Mouse (Mus musculus): ENCODE data around the gene Zfp990.
"Not testable (repeated sequence)": the region's sequence is repeated elsewhere in the genome, so short reads cannot be mapped to it uniquely, and the experiment has no call there.

Gene Zfp990

DNA sequence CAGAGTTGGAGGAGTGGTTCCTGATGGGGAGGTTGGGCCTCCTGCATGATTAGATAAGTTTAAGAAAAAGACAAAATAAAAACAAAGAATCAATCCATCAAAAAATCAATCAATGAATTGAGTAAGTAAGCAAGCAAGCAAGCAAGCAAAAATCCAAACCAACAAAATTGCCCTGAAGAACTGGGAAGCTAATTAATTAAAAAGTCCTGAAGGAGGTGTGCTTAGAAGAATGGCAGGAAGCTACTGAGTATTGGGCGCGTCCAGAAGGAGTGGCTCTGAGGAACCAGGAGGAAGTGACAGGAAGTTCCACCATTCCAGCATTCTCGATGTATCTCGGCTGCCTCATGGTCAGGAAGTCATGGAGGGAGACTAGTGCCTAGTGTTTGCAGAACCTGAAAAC, at the start of gene Zfp990:
Gene Zfp990, plus strand, starts transcription at position 301 of the 400 bp plus-strand sequence.
- not testable (repeated sequence) for DNase-seq (ENCODE audit: low read depth, low spot score)

DNA sequence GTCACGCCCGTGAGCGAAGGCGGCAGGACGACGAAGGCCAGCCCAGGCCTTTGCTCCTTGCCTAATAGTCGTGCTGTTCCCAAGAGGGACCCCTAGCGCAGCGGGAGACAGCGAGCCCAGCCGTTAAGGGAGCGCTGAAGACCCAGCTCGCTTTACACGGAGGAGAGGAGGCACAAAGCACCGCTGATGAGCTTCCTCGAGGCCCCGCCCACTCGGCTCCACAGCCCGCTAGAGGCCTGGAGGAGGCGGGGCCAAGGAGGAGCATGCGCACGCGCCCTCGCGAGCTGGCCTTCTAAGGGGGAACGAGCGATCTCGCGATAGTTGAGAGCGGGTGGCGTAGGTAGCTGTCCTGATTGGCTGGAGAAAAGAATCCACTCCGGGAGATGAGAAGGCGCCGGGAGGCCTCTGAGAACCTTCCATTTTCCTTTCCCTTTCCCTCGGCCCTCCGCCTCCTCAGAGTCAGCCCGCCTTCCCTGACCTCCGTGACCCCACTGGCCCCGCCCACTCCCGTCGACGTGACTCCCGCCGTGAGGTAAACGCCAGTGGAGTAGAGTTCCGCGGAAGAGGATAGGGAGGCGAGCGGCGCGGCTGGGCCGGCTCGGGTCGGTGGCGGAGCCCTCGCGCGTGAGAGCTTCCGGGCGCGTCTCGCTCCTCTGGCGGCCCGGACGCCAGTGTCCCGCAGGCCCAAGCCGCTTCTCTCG, 46.9 kb upstream of the Zfp990 start:
- DNase-seq (ENCODE audit: low read depth, low spot score), result peak; percentile 30

DNA sequence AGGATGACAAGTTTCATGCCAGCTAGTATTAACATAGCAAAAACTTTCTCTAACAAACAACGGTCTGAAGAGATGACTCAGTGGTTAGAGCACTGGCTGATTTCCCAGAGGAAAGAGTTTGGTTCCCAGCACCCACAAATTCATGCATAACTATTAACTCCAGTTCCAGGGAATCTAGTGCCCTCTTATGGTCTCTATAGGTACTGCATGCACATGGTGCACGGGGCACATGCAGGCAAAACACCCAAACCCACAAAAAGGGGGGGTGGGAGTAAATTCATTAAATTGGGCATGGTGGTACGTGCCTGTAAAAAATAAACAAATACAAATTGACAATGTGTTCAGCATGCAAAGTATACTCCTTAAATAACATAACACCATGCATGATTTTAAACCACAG, 32.4 kb upstream of the Zfp990 start:
- no peak for DNase-seq (ENCODE audit: low read depth, low spot score)

DNA sequence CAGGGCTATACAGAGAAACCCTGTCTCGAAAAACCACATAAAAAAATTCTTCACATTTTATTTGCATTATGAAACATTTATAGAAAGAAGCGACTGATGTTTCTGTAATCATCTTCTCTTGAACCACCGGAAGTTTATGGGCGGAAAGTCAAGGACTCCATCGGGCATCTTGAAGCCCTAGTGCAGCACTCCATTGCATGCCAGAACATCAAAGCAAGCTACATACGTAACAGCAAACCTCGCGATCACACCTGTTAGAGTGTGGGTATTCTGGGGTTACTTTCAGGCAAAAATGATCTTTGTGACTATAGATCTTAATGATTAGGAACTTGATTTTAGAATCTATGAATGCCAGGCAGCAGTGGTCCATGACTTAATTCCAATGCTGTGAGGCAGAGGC, 29.9 kb upstream of the Zfp990 start:
- DNase-seq (ENCODE audit: low read depth, low spot score), result not testable (repeated sequence)

DNA sequence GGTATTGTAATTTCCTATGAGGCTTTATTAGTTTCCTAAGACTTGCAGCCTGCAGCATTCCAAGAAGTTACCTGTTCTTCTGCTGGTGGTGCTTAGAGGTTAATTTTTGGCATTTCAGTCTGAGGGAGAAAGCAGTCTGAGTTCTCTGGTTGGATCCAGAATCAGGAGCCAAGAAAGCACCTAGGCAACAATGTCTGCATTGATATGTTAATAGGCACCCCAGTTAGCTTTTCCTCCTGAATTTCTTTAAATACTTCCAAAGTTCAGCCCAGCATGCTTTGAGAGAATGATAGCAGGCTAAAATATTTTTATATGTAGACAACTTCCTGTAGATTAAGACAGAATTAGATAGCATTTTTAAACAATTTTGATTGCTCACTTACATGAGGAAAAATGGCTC, 21.2 kb upstream of the Zfp990 start:
- no peak for DNase-seq (ENCODE audit: low read depth, low spot score)

DNA sequence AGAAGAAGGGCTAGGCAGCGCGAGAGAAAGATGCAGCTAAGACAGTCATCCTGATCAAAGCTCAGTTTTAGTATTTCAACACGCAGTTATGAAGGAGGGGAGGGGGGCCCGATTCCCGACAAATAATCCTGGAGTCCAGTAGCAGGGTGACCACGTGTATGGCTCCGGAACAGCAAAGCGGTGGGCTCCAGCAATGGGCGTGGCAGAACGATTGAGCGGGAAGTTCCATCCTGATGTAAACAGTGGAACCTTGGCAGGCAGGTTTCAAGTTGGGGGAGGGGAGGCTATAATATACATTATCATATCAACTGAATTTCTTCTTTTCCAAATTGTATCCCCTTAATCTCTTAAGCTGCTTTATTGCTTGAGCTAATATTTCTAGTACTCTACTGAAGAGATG, 18.4 kb upstream of the Zfp990 start:
- DNase-seq (ENCODE audit: low read depth, low spot score), result no peak

DNA sequence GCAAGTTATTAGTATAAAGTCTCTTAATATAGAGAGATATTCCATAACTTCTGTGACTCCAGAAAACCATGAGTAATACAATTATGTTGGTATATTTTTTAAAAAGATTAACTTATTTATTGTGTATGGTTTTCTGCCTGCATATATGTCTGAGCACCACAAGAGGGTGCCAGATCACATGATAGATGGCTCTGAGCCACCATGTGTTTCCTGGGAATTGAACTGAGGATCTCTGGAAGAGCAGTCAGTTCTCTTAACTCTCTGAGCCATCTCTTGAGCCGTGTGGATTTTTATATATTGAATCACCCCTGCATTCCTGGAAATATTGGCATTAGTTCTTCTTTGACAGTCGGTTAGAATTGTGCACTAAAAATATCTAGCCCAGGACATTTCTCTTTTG, 17.2 kb upstream of the Zfp990 start:
- DNase-seq (ENCODE audit: low read depth, low spot score), result not testable (repeated sequence)

DNA sequence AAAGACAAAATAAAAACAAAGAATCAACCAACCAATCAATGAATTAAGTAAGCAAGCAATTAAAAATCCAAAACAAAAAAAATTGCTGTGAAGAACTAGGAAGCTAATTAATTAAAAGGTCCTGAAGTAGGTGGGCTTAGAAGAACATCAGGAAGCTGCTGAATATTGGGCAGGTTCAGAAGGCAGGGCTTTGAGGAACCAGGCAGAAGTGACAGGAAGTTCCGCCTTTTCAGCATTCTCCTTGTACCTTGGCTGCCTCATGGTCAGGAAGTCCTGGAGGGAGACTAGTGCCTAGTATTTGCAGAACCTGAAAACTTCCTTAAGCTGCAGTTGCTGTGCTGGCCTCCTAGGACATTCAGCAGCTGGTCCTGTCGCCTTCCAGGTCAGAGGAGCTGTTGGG, 4.1 kb downstream of the Zfp990 start:
- DNase-seq (ENCODE audit: low read depth, low spot score), result not testable (repeated sequence)

DNA sequence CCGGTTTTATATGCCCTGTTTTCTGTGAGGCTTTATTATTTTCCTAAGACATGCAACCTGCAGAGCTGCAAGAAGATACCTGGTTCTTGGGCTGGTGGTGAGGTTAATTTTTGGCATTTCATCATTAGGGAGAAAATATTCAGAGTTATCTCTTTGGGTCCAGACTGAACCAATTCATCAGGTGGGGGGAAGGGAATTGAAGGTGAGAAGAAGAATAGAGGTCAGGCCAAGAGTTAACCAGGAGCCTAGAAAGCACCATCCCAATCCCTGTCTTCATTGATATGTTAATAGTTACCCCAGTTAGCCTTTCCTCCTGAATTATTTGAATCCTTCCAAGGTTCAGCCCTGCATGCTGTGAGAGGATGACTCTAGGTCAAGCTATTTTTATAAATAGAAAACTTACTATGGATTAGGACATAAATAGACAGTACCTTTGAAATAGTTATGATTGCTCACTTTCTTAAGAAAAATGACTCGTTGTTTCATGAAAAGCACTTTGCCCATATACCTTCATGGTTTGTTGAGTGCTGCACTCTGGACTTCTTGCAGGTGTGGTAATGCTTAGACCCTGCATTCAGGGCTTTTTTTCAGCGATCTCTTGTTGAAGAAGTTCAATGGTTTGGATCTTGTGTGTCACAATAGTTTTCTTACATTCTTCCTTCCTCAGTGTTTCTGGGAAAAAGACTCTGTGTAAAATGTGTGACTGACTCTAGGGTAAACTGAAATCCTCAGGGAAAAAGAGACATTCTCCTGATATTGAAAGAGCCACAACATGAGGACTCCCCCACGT, 5.4 kb downstream of the Zfp990 start:
- DNase-seq (ENCODE audit: low read depth, low spot score), result not testable (repeated sequence)

DNA sequence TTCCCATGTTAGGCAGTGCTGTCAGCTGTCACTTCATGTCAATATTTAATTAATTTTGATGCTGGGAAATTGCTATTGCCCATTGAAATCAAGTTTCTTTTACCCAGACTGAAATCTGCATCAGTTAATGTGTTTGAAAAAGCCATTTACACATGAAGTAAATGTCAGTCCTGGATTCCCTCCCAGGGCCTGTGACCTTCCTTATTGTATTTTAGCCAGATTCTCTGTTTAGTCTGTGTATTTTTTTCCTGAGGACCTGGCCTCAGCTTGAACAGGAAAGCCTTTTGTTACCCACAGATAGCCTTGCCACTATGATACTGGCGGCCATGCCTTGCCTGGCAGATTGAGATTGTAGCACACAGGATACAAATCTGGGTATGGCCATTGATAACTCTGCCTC, 6.8 kb downstream of the Zfp990 start:
- not testable (repeated sequence) for DNase-seq (ENCODE audit: low read depth, low spot score)

DNA sequence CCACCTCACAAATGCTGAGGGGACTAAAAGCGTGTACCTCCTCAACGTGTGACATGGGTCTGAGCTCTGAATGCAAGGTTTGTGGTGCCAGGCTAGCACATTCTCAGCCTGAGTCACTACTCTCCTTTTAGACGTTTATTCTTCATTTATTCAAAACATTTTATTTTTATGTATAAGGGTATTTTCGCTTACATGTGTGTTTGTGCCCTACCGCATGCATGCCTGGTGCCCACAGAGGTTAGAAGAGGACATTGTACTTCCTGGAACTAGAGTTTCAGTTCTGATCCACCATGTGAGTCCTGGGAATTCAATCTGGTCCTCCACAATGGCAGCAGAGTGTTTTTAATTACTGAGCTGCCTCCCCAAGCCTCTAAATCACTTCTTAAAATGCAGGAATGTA, 33.3 kb downstream of the Zfp990 start:
- DNase-seq (ENCODE audit: low read depth, low spot score), result not testable (repeated sequence)

DNA sequence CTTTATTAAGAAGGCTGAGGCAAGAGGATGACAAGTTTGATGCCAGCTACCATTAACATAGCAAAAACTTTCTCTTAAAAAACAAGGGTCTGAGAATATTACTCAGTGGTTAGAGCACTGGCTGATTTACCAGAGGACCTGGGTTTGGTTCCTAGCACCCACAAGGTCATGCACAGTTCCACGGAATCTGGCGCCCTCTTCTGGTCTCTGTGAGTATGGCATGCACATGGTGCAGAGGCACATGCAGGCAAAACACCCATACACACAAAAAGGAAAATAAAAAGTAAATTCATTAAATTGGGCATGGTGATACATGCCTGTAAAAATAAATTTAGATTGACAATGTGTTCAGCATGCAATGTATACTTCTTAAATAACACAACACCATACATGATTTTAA, 34.5 kb downstream of the Zfp990 start:
- not testable (repeated sequence) for DNase-seq (ENCODE audit: low read depth, low spot score)

DNA sequence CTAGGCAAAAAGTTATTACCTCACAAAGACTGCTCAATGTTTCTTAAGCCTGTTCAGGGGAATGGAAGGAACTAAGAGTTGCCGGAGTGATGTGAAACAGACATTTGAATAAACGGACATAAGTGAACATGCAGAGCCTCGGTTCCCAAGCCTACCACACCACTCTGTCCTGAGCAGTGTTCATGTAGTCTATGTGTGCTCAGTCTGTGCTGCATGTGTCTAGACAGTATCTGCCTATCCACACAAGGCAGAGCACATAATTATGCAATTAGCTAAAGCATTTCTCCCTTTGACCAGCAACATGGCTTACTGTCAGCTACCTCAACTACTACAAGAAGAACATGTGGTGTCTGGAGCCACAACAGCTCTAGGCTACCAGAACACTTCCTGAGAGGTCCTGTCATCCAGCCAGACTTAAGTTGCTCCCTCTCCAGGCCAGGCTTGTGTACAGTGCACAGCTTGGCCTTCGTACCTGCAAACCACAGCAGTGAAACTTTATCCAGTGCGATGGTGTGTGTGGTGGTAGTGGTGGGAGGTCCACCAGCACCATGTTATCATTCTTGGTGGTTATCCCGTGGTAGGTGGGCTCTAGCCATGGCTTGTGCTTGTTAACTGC, 35.3 kb downstream of the Zfp990 start:
- DNase-seq (ENCODE audit: low read depth, low spot score), result not testable (repeated sequence)

DNA sequence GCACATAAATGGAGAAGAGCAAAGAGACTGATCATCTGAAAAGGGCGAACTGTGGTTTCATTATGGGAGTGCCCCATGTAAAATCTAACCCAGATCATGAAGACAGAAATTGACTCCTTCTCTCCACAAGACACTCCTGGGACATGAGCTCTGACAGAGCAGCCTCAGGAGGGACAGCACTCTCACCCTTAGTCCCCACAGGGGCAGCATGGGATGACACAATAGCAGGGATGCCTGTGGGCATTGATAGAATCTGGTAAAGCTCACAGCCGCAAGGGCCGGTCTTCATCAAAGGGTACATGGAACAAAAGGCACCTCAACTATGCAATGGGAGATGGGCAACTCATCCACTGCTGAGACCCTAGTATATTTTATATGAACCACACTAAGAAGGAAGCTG, 35.9 kb downstream of the Zfp990 start:
- not testable (repeated sequence) for DNase-seq (ENCODE audit: low read depth, low spot score)

DNA sequence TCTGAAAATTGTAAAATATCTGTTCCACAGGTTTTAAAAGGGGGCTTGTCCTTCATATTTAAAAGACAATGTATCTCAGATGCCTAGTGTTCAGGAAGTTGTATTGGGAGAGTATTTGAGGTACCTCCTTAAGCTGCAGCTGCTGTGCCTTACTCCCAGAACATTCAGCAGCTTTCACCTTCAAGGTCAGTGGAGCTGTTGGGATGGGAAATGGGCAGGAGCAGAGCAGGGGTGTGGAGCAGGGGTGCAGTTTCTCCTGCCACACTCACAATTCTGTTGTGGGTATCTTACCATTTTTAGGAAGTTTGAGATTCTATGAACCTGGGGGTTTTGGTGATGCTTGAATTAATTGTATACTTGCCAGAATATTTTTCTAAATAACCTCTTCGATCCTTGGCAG, 46.1 kb downstream of the Zfp990 start:
- DNase-seq (ENCODE audit: low read depth, low spot score), result no peak

DNA sequence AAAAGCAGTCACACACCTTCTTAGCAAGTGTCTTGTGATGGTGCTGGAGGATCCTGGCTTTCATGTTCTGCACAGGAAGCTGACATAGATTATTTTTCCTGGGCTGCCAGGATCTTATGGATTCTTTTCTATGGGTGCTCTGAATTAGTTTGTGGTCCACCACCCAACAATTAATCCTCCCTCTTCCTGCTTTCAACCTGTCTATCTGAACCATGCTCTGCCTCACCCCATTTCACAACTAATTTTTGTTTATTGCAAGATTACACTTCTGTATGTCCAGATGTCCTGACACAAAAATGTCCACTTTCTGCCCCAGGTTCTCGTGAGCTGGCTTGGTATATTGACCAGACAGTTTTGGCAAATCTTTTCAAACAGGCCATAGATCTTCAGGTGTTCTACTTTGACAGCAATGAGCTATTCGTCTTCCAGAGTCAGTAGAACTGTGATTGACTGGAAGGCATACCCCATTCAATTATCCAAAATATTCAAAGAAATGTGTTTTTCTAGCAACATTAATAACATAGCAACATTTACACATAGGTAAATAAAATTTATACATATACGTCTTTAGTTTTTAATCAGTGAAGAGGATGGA, 49.0 kb downstream of the Zfp990 start:
- no peak for DNase-seq (ENCODE audit: low read depth, low spot score)

DNA sequence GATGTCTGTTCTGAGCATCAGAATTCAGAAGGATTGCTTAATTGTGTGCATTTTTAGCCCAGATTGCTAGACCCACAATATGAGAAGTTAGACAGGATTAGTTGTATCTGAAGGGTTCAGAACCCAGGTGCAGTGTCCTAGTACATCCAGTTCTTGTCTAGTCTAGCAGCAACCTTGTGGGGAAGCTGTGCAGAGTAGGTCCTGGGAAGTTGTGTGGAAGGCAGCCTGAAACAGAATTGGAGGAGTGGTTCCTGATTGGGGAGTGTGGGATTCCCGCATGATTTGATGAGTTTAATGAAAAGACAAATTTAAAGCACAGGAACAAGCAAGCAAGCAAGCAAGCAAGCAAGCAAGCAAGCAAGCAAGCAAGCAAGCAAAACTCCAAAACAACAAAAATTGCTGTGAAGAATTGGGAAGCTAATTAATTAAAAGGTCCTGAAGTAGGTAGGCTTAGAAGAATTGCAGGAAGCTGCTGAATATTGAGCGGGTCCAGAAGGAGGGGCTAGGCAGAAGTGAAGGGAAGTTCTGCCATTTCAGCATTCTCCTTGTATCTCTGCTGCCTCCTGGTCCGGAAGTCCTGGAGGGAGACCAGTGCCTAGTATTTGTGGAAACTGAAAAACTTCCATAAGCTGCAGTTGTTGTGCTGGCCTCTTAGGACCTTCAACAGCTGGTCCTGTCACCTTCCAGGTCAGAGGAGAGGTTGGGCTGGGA, 53.7 kb downstream of the Zfp990 start:
- DNase-seq (ENCODE audit: low read depth, low spot score), result no peak

DNA sequence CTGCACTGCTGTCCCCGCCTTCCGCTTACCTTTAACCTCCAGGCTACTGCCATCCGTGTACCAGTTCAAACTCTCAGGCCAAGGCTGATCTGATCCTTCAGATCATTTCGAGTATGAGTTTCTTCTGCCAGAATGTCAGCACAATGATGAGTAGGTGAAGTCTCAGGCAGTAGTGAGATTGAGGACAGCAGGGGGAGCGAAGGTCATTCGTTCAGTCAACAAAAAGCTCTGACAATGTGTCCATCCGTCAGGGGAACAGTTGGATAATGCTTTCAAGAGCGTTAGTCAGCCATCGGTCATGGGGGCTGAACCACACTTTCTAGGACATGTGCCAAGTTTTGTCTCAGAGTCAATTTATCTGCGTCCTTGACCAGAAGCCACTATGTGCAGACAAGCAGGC, 59.9 kb downstream of the Zfp990 start:
- DNase-seq (ENCODE audit: low read depth, low spot score), result not testable (repeated sequence)

DNA sequence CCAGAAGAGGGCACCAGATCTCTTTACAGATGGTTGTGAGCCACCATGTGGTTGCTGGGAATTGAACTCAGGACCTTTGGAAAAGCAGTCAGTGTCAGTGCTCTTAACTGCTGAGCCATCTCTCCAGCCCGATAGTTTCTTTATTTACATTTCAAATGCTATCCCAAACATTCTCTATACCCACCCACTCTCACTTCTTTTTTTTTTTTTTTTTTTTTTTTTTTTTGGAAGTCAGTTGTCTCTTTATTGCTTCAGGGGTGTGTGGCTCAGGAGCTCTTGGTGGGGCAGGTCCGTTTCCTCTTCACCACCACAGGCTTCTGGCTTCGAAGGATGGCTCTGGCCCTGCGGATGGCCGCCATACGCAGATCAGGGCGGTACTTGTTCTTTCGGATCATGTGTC, 66.1 kb downstream of the Zfp990 start:
- not testable (repeated sequence) for DNase-seq (ENCODE audit: low read depth, low spot score)

DNA sequence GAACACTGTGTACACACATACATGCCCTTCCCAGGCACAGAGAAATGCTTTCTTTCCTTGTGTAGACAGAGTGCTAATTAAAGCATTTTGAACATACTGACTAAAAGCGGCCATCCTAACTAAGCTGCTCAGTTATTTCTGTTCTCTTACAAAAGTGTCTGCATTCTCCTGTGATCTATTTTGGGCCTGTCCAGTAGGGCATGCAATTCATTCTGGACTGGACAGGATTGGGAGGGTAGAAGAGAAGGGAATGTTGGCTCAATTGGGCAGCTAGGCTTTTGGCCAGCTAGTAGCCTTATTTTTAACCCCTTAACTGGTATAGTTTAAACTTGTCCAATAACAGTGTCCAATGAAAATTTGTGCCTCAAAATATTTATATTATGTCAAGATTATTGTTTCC, 69.8 kb downstream of the Zfp990 start:
- not testable (repeated sequence) for DNase-seq (ENCODE audit: low read depth, low spot score)

DNA sequence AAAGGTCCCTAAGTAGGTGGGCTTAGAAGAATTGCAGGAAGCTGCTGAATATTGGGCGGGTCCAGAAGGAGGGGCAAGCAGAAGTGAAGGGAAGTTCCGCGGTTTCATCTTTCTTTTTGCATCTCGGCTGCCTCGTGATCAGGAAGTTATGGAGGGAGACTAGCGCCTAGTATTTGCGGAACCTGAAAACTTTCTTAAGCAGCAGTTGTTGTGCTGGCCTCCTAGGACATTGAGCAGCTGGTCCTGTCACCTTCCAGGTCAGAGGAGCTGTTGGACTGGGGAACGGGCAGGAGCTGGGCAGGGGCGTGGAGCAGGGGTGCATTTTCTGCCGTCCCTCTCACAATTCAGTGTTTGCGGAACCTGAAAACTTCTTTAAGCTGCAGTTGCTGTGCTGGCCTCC, 74.5 kb downstream of the Zfp990 start, which contains the start of gene Gm13212:
Gene Gm13212, plus strand, starts transcription at position 89 of the 400 bp plus-strand sequence.
- DNase-seq (ENCODE audit: low read depth, low spot score), result not testable (repeated sequence)

Data from retina, adult 2 months (tissue).